Mouse (Mus musculus) 3134 (cell line): Measurements from ENCODE around the gene Trp73.

ENCODE experiments used
- DNase-seq: peaks from one replicate; pipeline ENCODE4 v3.0.0-alpha.2; 2011; ENCODE audit warnings: low spot score; ENCODE audit not compliant: insufficient read length; ENCODE audit errors: extremely low read depth

Trp73 gene

GRCm38 (mm10) chr4:154105381-154106001 lies 34.5 kb downstream of the Trp73 start:
- DNase-seq = no peak

- no peak for DNase-seq
These were observed 36.1 kb downstream of the Trp73 start for GRCm38 (mm10) chr4:154103912-154104311.

GRCm38 (mm10) chr4:154103386-154103785 lies 36.6 kb downstream of the Trp73 start:
- DNase-seq = no peak

- DNase-seq = no peak
These were observed 40.6 kb downstream of the Trp73 start for GRCm38 (mm10) chr4:154099361-154099760.

- no peak for DNase-seq
These were observed 43.9 kb downstream of the Trp73 start for GRCm38 (mm10) chr4:154096111-154096510.

DNA sequence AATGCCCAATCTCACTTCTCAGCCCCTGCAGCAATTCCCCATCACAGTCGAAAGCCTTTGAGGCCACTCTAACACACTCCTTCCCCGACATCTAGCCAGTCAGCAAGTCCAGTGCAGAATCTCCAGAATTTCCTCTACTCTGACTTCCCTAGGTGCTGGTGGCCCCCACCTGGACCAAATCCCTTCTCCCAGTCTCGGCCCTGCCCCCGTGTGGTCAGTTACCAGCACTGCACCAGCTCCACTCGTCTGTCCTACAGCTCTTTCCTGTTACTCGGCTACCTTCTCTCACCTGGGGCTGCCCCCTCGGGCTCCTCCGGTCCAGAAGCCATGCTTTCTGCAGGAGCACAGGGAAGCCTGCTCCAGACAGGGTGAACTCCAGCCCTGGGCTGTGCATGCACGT lies 46.8 kb downstream of the Trp73 start:
- DNase-seq = no peak

DNA sequence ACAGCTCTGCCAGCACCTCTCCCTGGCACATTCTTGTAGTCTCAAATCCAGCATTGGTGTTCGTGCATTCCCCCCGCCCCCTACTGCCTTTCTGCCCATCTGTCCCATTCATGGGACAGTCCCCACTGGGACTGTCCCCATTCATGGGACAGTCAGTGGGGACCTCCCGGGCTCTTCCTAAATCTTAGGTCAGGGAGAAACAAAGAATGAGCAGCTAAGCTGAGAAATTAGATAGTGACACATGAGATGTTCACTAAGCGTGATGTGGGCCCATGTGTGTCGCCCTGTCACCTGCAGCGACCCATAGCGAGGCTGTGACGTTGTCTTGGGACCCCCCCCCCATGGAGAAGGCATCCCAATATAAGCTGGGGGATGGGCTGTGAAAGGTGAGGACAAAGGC lies 48.7 kb downstream of the Trp73 start:
- DNase-seq = no peak

DNA sequence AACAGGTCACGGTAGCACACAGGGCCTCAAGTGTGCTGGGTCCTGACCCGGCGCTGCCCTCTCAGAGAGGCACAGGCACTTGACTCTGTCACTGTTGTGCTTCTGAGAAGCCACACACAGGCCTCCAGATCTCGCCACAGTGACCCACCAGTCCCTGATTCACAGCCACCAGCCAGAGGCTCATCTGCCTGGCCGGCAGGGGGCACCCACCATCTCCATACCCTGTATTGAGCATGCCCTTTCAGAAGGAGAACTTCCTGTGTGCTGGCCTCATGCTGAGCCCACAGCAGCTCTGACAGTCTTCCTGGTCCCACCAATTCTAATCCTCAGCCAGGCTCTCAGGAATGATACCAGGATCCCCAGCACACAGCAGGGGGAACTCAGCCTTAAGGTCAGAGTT lies 50.8 kb downstream of the Trp73 start:
- no peak for DNase-seq

DNA sequence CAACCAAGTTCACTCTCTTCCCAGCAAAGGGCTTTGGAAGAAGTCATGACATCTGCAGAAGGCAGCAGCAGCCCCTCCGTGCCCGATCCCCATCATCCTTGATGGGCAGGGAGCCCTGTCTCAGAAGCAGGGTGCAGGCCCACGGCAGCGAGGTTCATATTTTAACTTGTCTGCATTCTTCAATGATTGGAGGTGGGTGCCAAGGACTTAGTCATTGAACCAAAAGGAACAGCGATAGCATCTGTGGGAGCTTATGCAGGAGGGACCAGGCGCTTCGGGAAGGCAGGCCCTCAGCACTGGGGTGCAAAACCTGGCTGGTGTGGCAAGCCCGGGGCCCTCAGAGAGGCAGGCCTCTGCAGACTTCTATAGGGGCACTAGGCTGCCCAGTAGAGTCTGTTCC lies 53.6 kb downstream of the Trp73 start:
- no peak for DNase-seq

DNA sequence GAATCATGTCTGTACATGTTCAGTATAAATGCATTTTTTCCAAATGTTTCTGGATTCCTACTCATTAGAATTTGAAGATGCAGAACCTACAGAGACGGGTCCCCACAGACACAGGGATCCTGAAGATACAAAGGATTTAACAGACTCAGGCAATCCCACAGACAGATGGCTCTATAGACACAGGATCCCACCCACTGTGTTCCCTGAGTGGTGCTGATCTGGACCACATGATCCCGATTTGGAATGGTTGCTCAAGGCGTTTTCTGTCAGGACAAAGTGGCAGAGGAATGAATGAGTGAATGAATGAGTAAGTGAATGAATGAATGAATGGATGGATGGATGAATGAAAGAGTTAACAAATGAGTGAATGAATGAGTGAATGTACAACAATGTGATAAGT lies 54.2 kb downstream of the Trp73 start:
- DNase-seq = no peak

- DNase-seq = no peak
These were observed 58.0 kb downstream of the Trp73 start for GRCm38 (mm10) chr4:154081974-154082373.

DNA sequence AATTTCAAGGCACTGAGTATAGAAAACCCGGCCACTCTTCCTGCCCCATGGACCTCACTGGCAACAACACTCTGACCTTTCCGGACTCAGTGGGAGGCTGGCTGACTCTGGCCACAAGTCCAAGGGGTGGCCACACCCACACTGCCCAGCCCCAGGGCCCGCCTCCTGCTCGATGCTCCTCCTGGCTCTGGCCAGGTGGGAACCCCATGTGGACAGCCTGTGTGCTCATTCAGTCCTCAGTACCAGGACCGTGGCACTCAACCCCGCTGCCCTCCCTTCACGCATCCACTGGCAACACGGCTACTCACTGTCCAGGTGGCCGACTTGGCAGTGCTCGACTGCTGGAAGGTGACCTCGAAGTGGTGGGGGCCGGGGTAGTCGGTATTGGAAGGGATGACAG lies 59.0 kb downstream of the Trp73 start:
- no peak for DNase-seq

- DNase-seq = no peak
These were observed 59.8 kb downstream of the Trp73 start for GRCm38 (mm10) chr4:154080211-154080610.

- DNase-seq = no peak
These were observed 68.1 kb downstream of the Trp73 start for GRCm38 (mm10) chr4:154071941-154072340.

- no peak for DNase-seq
These were observed 68.5 kb downstream of the Trp73 start for GRCm38 (mm10) chr4:154071521-154071920.

DNA sequence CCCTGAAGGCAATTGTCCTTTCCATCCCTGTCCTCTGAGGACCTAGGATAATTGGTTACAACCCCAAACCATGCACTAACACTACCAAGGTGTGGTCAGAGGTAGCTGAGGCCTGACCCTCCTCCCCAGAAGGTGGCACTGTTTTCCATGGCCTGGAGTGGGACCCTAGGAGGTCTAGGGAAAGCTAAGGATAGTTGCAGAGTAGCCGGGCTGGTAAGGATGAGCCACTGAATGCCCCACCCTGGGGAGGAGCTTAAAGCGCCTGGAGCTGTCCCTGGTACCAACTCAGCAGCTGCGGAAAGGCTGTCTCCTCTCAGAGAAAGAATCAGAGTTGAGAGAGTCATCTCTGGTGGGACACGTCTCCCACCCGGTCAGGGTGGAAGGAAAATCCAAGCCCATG lies 69.1 kb downstream of the Trp73 start:
- DNase-seq = no peak

GRCm38 (mm10) chr4:154064827-154065773 lies 74.9 kb downstream of the Trp73 start:
- DNase-seq = no peak

DNA sequence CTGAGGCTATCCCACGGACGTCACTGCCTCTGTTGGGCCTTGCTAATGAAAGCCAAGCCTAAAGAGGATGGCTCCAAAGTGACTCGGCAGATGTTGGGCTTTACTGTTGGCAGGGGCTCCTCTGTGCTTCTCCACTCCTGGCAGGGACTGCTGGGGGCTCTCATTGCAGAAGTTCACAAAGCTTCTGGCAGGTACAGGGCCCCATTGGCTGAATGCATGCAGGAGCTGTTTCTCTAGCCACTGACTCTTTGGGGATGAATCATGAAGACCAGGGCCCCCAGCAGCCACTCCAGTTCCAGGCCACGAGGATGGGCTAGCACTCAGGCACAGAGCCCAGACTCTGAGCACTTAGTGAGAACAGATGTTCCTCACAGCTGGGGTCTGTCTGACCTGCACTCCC lies 82.3 kb downstream of the Trp73 start:
- DNase-seq = no peak

GRCm38 (mm10) chr4:154056661-154057060 lies 83.3 kb downstream of the Trp73 start:
- no peak for DNase-seq

GRCm38 (mm10) chr4:154056046-154056445 lies 84.0 kb downstream of the Trp73 start:
- no peak for DNase-seq

- no peak for DNase-seq
These were observed 84.5 kb downstream of the Trp73 start for GRCm38 (mm10) chr4:154055482-154055881.

GRCm38 (mm10) chr4:154053065-154053464 lies 86.9 kb downstream of the Trp73 start:
- no peak for DNase-seq
